Mouse (Mus musculus) adrenal gland, adult 2 months (tissue): ENCODE results near the gene Mycs. TPM values are rescaled to one million over a fixed set of nuclear protein-coding genes. Genes with fewer than 3 reads are reported as not detected.

Experiments used
- DNase-seq: peaks from one replicate; pipeline ENCODE4 v3.0.0; 2021
- long read RNA-seq: library from polyadenylated mRNA; stranded (forward); transcript quantifications from one replicate; pipeline ENCODE4 v2.0.0, GENCODE M21; 2021
- polyA plus RNA-seq: library from polyadenylated mRNA; depleted of rRNA; stranded (reverse); fragments of >200 nt; gene quantifications from 2 replicates; pipeline ENCODE4 v1.2.3, GENCODE M21; 2012; rRNA removed
- total RNA-seq, 2 experiments: library from RNA; stranded (reverse); gene quantifications; 2 replicates each; pipeline ENCODE4 v1.2.3; 2021

The Mycs gene
- total RNA-seq = not detected
- polyA plus RNA-seq = not detected in 2 replicates
- long read RNA-seq = 0 reads

GRCm38 (mm10) chrX:5469165-5469564 lies at the start of gene Mycs:
Gene Mycs, minus strand, starts transcription at chrX:5469265.
- no peak for DNase-seq

- DNase-seq = no peak
Measured at GRCm38 (mm10) chrX:5468022-5468421, 1.0 kb downstream of the Mycs start.

Other genes with a start within 250 kb of the Mycs start
- gene Btbd35f7, start 199.8 kb upstream of the Mycs start, total RNA-seq = not detected
- gene Btbd35f7, start 199.8 kb upstream of the Mycs start, polyA plus RNA-seq = not detected in 2 replicates